Mouse (Mus musculus): ENCODE measurements around the gene Fkbp1a. TPM values are rescaled to one million over a fixed set of nuclear protein-coding genes. Genes with fewer than 3 reads are reported as not detected.

The Fkbp1a gene
- 166 TPM for polyA plus RNA-seq (2014; fragmentation: Illumina TruSeq; extraction: RNeasy Lipid Tissue Mini Kit (QIAGEN cat#74804); ENCODE audit: low read depth, low replicate concordance)

DNA sequence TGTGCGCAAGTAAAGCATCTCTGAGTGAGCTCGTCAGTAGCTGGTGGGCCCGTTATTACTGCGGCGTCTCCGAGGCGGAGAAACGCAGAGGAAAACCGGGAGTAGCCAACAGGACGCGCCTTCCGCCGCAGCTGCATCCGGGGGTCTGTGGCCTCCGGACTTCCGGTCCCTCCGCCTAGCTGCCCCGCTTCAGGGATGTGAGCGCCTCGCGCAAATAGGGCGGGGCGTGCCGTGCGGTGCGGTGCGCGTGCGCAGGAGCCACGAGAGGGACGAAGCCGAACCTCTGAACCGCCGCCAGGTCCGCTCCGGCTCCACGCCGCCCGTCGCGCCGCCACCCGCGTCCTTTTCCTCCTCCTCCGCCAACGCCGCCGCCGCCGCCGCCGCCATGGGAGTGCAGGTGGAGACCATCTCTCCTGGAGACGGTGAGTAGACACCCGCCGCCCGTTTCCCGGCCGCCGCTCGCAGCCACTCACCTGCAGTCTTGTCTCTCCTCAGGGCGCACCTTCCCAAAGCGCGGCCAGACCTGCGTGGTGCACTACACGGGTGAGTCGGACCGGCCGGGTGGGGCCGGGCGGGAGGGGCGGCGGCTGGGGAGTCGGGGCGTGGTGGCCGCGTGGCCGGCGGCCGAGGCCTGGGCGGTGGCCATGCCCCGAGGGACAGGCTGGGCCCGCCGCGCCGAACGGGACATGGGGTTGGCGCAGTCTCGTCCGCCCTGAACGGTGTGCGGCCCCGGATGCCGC is at the start of gene Fkbp1a:
Gene Fkbp1a (plus strand): TSS at position 161 of the 740 bp plus-strand sequence.

GRCm38 (mm10) chr2:151494035-151494803 is 48.1 kb upstream of the Fkbp1a start, which contains the start of gene Nsfl1c:
Gene Nsfl1c (plus strand): TSS chr2:151494182.

GRCm38 (mm10) chr2:151571873-151572700 is 29.8 kb downstream of the Fkbp1a start, which contains the start of gene Sdcbp2:
Gene Sdcbp2 (plus strand): TSS chr2:151572622.

Other genes starting within 250 kb of the Fkbp1a start
- not detected for gene 4921509C19Rik, start 66.3 kb upstream of the Fkbp1a start, polyA plus RNA-seq (2014; fragmentation: Illumina TruSeq; extraction: RNeasy Lipid Tissue Mini Kit (QIAGEN cat#74804); ENCODE audit: low read depth, low replicate concordance)
- gene Nsfl1c, start 48.3 kb upstream of the Fkbp1a start, polyA plus RNA-seq (2014; fragmentation: Illumina TruSeq; extraction: RNeasy Lipid Tissue Mini Kit (QIAGEN cat#74804); ENCODE audit: low read depth, low replicate concordance), result 111 TPM
- gene Sdcbp2, start 30.1 kb downstream of the Fkbp1a start, polyA plus RNA-seq (2014; fragmentation: Illumina TruSeq; extraction: RNeasy Lipid Tissue Mini Kit (QIAGEN cat#74804); ENCODE audit: low read depth, low replicate concordance), result 3.3 TPM
- not detected for gene Snph, start 90.1 kb downstream of the Fkbp1a start, polyA plus RNA-seq (2014; fragmentation: Illumina TruSeq; extraction: RNeasy Lipid Tissue Mini Kit (QIAGEN cat#74804); ENCODE audit: low read depth, low replicate concordance)
- gene Rad21l, start 126.0 kb downstream of the Fkbp1a start, polyA plus RNA-seq (2014; fragmentation: Illumina TruSeq; extraction: RNeasy Lipid Tissue Mini Kit (QIAGEN cat#74804); ENCODE audit: low read depth, low replicate concordance), result not detected
- 4.1 TPM for gene Tmem74b, start 159.5 kb downstream of the Fkbp1a start, polyA plus RNA-seq (2014; fragmentation: Illumina TruSeq; extraction: RNeasy Lipid Tissue Mini Kit (QIAGEN cat#74804); ENCODE audit: low read depth, low replicate concordance)
- gene Psmf1, start 201.7 kb downstream of the Fkbp1a start, polyA plus RNA-seq (2014; fragmentation: Illumina TruSeq; extraction: RNeasy Lipid Tissue Mini Kit (QIAGEN cat#74804); ENCODE audit: low read depth, low replicate concordance), result 22.7 TPM

All from heart, adult 10 weeks (tissue).